Mouse (Mus musculus) lung, embryonic 16.5 days (tissue): ENCODE measurements around the gene St3gal5. TPM values are rescaled to one million over a fixed set of nuclear protein-coding genes. Genes with fewer than 3 reads are reported as not detected.

Experiments
- ATAC-seq: fragments of 200-750 bp; cut with Nextera tagmentation; 2 replicates; pipeline ENCODE4 v1.8.0; 2017; ENCODE audit warnings: low read depth, mild to moderate bottlenecking, moderate library complexity
- H3K27ac ChIP-seq: fragments of 300-500 bp; sonication (generic); 2 replicates; pipeline ENCODE4 v1.5.1; 2014; ENCODE audit warnings: mild to moderate bottlenecking, control low read depth, low read length
- H3K27me3 ChIP-seq: fragments of 300-500 bp; sonication (generic); 2 replicates; pipeline ENCODE4 v1.6.1; 2014; ENCODE audit warnings: low read depth, low read length, mixed read lengths; ENCODE audit not compliant: control insufficient read depth, insufficient read depth
- H3K36me3 ChIP-seq: fragments of 300-500 bp; sonication (generic); 2 replicates; pipeline ENCODE4 v1.6.1; 2014; ENCODE audit warnings: low read length; ENCODE audit not compliant: control insufficient read depth, insufficient read depth
- H3K4me1 ChIP-seq: fragments of 300-500 bp; sonication (generic); replicated peaks from 2 replicates; pipeline ENCODE4 v1.6.1; 2014; ENCODE audit warnings: low read length, mixed read lengths; ENCODE audit not compliant: control insufficient read depth, insufficient read depth
- H3K4me2 ChIP-seq: fragments of 300-500 bp; sonication (generic); 2 replicates; pipeline ENCODE4 v1.6.1; 2014; ENCODE audit warnings: low read depth, low read length, control low read depth
- H3K4me3 ChIP-seq: fragments of 300-500 bp; sonication (generic); 2 replicates; pipeline ENCODE4 v1.5.1; 2014; ENCODE audit warnings: mild to moderate bottlenecking, low read length, control low read depth
- H3K9ac ChIP-seq: fragments of 300-500 bp; sonication (generic); 2 replicates; pipeline ENCODE4 v1.6.1; 2014; ENCODE audit warnings: low read length, control low read depth
- H3K9me3 ChIP-seq: fragments of 300-500 bp; sonication (generic); 2 replicates; pipeline ENCODE4 v1.6.1; 2016; ENCODE audit warnings: low read length; ENCODE audit not compliant: control insufficient read depth
- WGBS: fragments of 180-500 bp; shearing (Covaris S2); extraction: QIAGEN DNeasy Blood & Tissue Kit; methylation state at CpG from one replicate; pipeline ENCODE4 v1.1.7; 2014; 5-methylcytosine and 5-hydroxymethylcytosine counted together
- polyA plus RNA-seq: library from polyadenylated mRNA; unstranded; fragments of >200 nt; fragmentation: Nextera tagmentation; extraction: Ambion mirVana; gene quantifications from 2 replicates; pipeline ENCODE4 v1.2.1, GENCODE M21; 2015

St3gal5 gene
- polyA plus RNA-seq, 1 experiment from 2014 or later = 40.5 TPM

- no peak overlapping the region for H3K4me3 ChIP-seq
- H3K4me1 ChIP-seq = no peaks in the 10 kb centered on the region
- no peak overlapping the region for H3K27ac ChIP-seq
- H3K36me3 ChIP-seq = peaks cover 14% of the 10 kb centered on the region
- no peaks in the 10 kb centered on the region for H3K27me3 ChIP-seq
- H3K9me3 ChIP-seq = no peaks in the 10 kb centered on the region
- 70% methylated on average over 9 of the region's 9 CpGs for WGBS
- no peak for ATAC-seq
- H3K9ac ChIP-seq = no peak overlapping the region
- H3K4me2 ChIP-seq = no peak overlapping the region
These were observed 37.6 kb downstream of the St3gal5 start for GRCm38 (mm10) chr6:72134850-72135515.

GRCm38 (mm10) chr6:72136016-72136415 lies 38.6 kb downstream of the St3gal5 start:
- peaks cover 5% of the 10 kb centered on the region; the same call in 1 of the 2 replicates for H3K4me1 ChIP-seq
- no peaks in the 10 kb centered on the region for H3K27me3 ChIP-seq
- no peak overlapping the region for H3K27ac ChIP-seq
- H3K36me3 ChIP-seq = peaks cover 12% of the 10 kb centered on the region; the same call in 1 of the 2 replicates
- no peak overlapping the region for H3K4me3 ChIP-seq
- WGBS = 87% methylated on average over 5 of the region's 5 CpGs
- ATAC-seq = no peak
- no peak overlapping the region for H3K4me2 ChIP-seq
- H3K9me3 ChIP-seq = no peaks in the 10 kb centered on the region
- no peak overlapping the region for H3K9ac ChIP-seq

- Histone ChIP-seq H3K4me1 (peaks cover 5% of the 10 kb centered on the region; the same call in 1 of the 2 replicates), H3K9ac (no peak overlapping the region), H3K4me2 (no peak overlapping the region), H3K27ac (no peak overlapping the region), H3K36me3 (peaks cover 12% of the 10 kb centered on the region; the same call in 1 of the 2 replicates), H3K4me3 (no peak overlapping the region), H3K27me3 (no peaks in the 10 kb centered on the region), H3K9me3 (no peaks in the 10 kb centered on the region)
- ATAC-seq = no peak
- WGBS = 71% methylated on average over 10 of the region's 10 CpGs
These were observed 39.2 kb downstream of the St3gal5 start for GRCm38 (mm10) chr6:72136543-72136942.

- Histone ChIP-seq H3K9ac (no peak overlapping the region), H3K4me2 (no peak overlapping the region), H3K4me1 (peaks cover 5% of the 10 kb centered on the region; the same call in 1 of the 2 replicates), H3K4me3 (no peak overlapping the region), H3K9me3 (no peaks in the 10 kb centered on the region), H3K27me3 (no peaks in the 10 kb centered on the region), H3K27ac (peak overlapping the region; percentile 22; the same call in 1 of the 2 replicates), H3K36me3 (no peaks in the 10 kb centered on the region)
- ATAC-seq = no peak
- 81% methylated on average over 9 of the region's 9 CpGs for WGBS
These were observed 42.3 kb downstream of the St3gal5 start for GRCm38 (mm10) chr6:72139508-72140193.

GRCm38 (mm10) chr6:72140371-72140770 lies 43.0 kb downstream of the St3gal5 start:
- no peak overlapping the region for H3K9ac ChIP-seq
- H3K4me1 ChIP-seq = peaks cover 5% of the 10 kb centered on the region; the same call in 1 of the 2 replicates
- H3K27me3 ChIP-seq = no peaks in the 10 kb centered on the region
- no peak; the same call in 1 of the 2 replicates for ATAC-seq
- no peak overlapping the region for H3K4me3 ChIP-seq
- H3K27ac ChIP-seq = peak overlapping the region; percentile 52; the same call in 1 of the 2 replicates
- H3K4me2 ChIP-seq = no peak overlapping the region
- WGBS = 75% methylated on average over 8 of the region's 8 CpGs
- no peaks in the 10 kb centered on the region; the same call in 1 of the 2 replicates for H3K36me3 ChIP-seq
- H3K9me3 ChIP-seq = no peaks in the 10 kb centered on the region

- Histone ChIP-seq H3K9me3 (no peaks in the 10 kb centered on the region), H3K27ac (no peak overlapping the region), H3K27me3 (no peaks in the 10 kb centered on the region), H3K4me2 (no peak overlapping the region), H3K4me3 (no peak overlapping the region), H3K9ac (no peak overlapping the region), H3K36me3 (no peaks in the 10 kb centered on the region; the same call in 1 of the 2 replicates), H3K4me1 (peaks cover 5% of the 10 kb centered on the region; the same call in 1 of the 2 replicates)
- ATAC-seq = no peak
- 60% methylated on average over 10 of the region's 10 CpGs for WGBS
These were observed 43.8 kb downstream of the St3gal5 start for GRCm38 (mm10) chr6:72141191-72141590.

- no peak overlapping the region for H3K4me2 ChIP-seq
- no peak for ATAC-seq
- 95% methylated on average over 4 of the region's 4 CpGs for WGBS
- no peaks in the 10 kb centered on the region for H3K27me3 ChIP-seq
- H3K4me1 ChIP-seq = peaks cover 5% of the 10 kb centered on the region; the same call in 1 of the 2 replicates
- H3K9ac ChIP-seq = no peak overlapping the region
- H3K36me3 ChIP-seq = peaks cover 4% of the 10 kb centered on the region
- H3K4me3 ChIP-seq = no peak overlapping the region
- H3K9me3 ChIP-seq = no peaks in the 10 kb centered on the region
- H3K27ac ChIP-seq = no peak overlapping the region
These were observed 45.2 kb downstream of the St3gal5 start for GRCm38 (mm10) chr6:72142561-72142960.

- Histone ChIP-seq H3K4me3 (no peak overlapping the region), H3K9me3 (no peaks in the 10 kb centered on the region), H3K36me3 (peaks cover 14% of the 10 kb centered on the region), H3K4me2 (no peak overlapping the region), H3K4me1 (peaks cover 5% of the 10 kb centered on the region; the same call in 1 of the 2 replicates), H3K27ac (no peak overlapping the region), H3K27me3 (no peaks in the 10 kb centered on the region), H3K9ac (no peak overlapping the region)
- no peak for ATAC-seq
- WGBS = 56% methylated on average over 7 of the region's 7 CpGs
These were observed 47.0 kb downstream of the St3gal5 start for GRCm38 (mm10) chr6:72144353-72144752.

- Histone ChIP-seq H3K36me3 (peaks cover 23% of the 10 kb centered on the region), H3K27me3 (no peaks in the 10 kb centered on the region), H3K9me3 (peaks cover 4% of the 10 kb centered on the region), H3K4me2 (no peak overlapping the region), H3K4me1 (no peaks in the 10 kb centered on the region), H3K4me3 (no peak overlapping the region), H3K9ac (no peak overlapping the region), H3K27ac (no peak overlapping the region)
- ATAC-seq = no peak
- whole genome bisulfite sequencing = 78% methylated on average over 14 of the region's 14 CpGs
These were observed 49.4 kb downstream of the St3gal5 start for GRCm38 (mm10) chr6:72146803-72147202.
